Mouse (Mus musculus) CD4-positive, CD25-positive, alpha-beta regulatory T cell (primary cell): ENCODE results near the gene Fkrp. TPM values are rescaled to one million over a fixed set of nuclear protein-coding genes. Genes with fewer than 3 reads are reported as not detected.

Experiments
- polyA plus RNA-seq: library from polyadenylated mRNA; unstranded; fragments of 100-300 nt; shearing (Covaris generic); gene quantifications from one replicate; pipeline ENCODE4 v1.2.1, GENCODE M21; 2017

The Fkrp gene
- 25.6 TPM for polyA plus RNA-seq

GRCm38 (mm10) chr7:16816475-16817122 is at the start of gene Fkrp:
Gene Fkrp, minus strand, starts transcription at chr7:16816732.

GRCm38 (mm10) chr7:16842645-16843063 is 26.1 kb upstream of the Fkrp start, which contains the start of gene Prkd2:
Gene Prkd2, plus strand, starts transcription at chr7:16842902.

GRCm38 (mm10) chr7:16815351-16815941 is 1.1 kb downstream of the Fkrp start, which contains the start of gene Strn4:
Gene Strn4, plus strand, starts transcription at chr7:16815889.

GRCm38 (mm10) chr7:16780825-16781554 is 35.5 kb downstream of the Fkrp start, which contains the start of gene Slc1a5:
Gene Slc1a5, plus strand, starts transcription at chr7:16781340.

Other genes starting within 250 kb of the Fkrp start
- gene Arhgap35, start 201.7 kb downstream of the Fkrp start, polyA plus RNA-seq = 7.6 TPM
- gene Ceacam15, start 141.0 kb downstream of the Fkrp start, polyA plus RNA-seq = 1.1 TPM
- gene Ceacam9, start 94.8 kb downstream of the Fkrp start, polyA plus RNA-seq = not detected
- 195 TPM for gene Ap2s1, start 78.3 kb downstream of the Fkrp start, polyA plus RNA-seq
- gene Slc1a5, start 35.4 kb downstream of the Fkrp start, polyA plus RNA-seq = 349 TPM
- gene Strn4, start 843 bp downstream of the Fkrp start, polyA plus RNA-seq = 84.7 TPM
- gene Prkd2, start 26.2 kb upstream of the Fkrp start, polyA plus RNA-seq = 220 TPM
- gene Dact3, start 58.6 kb upstream of the Fkrp start, polyA plus RNA-seq = 0.12 TPM
- not detected for gene Gng8, start 75.1 kb upstream of the Fkrp start, polyA plus RNA-seq
- gene Ptgir, start 89.8 kb upstream of the Fkrp start, polyA plus RNA-seq = 10.5 TPM
- gene Calm3, start 107.4 kb upstream of the Fkrp start, polyA plus RNA-seq = 135 TPM
- gene Pnmal2, start 128.0 kb upstream of the Fkrp start, polyA plus RNA-seq = not detected
- gene Pnmal1, start 142.9 kb upstream of the Fkrp start, polyA plus RNA-seq = not detected
- gene Gm42372, start 166.4 kb upstream of the Fkrp start, polyA plus RNA-seq = 3.3 TPM
- gene Ccdc8, start 176.0 kb upstream of the Fkrp start, polyA plus RNA-seq = 0.13 TPM
- gene Ppp5c, start 211.2 kb upstream of the Fkrp start, polyA plus RNA-seq = 136 TPM
- gene Hif3a, start 245.7 kb upstream of the Fkrp start, polyA plus RNA-seq = 0.71 TPM